Mouse (Mus musculus) neural tube, embryonic 11.5 days (tissue): Measurements from ENCODE around the gene Nckap1. TPM values are rescaled to one million over a fixed set of nuclear protein-coding genes. Genes with fewer than 3 reads are reported as not detected.
"Not testable (repeated sequence)": the region's sequence is repeated elsewhere in the genome, so short reads cannot be mapped to it uniquely, and the experiment has no call there.

Experiments
- ATAC-seq: fragments of 200-750 bp; cut with Nextera tagmentation; 2 replicates; pipeline ENCODE4 v1.8.0; 2017; ENCODE audit warnings: moderate number of reproducible peaks, mild to moderate bottlenecking, moderate TSS enrichment, moderate library complexity; ENCODE audit not compliant: insufficient read depth, low FRiP score, low TSS enrichment
- DNase-seq: peaks from one replicate; pipeline ENCODE4 v3.0.0-alpha.2; 2015; ENCODE audit warnings: low spot score
- H3K27ac ChIP-seq: fragments of 300-500 bp; sonication (generic); 2 replicates; pipeline ENCODE4 v1.5.1; 2014; ENCODE audit warnings: low read depth, mild to moderate bottlenecking, low read length
- H3K27me3 ChIP-seq: fragments of 300-500 bp; sonication (generic); 2 replicates; pipeline ENCODE4 v1.6.1; 2014; ENCODE audit warnings: mild to moderate bottlenecking, low read length, mixed read lengths; ENCODE audit not compliant: control insufficient read depth, insufficient read depth
- H3K36me3 ChIP-seq: fragments of 300-500 bp; sonication (generic); 2 replicates; pipeline ENCODE4 v1.6.1; 2014; ENCODE audit warnings: mild to moderate bottlenecking, low read length, moderate library complexity, mixed read lengths; ENCODE audit not compliant: control insufficient read depth, insufficient read depth
- H3K4me1 ChIP-seq: fragments of 300-500 bp; sonication (generic); 2 replicates; pipeline ENCODE4 v1.6.1; 2014; ENCODE audit warnings: low read length, mixed read lengths; ENCODE audit not compliant: control insufficient read depth, insufficient read depth
- H3K4me2 ChIP-seq: fragments of 300-500 bp; sonication (generic); 2 replicates; pipeline ENCODE4 v1.6.1; 2014; ENCODE audit warnings: low read depth, mild to moderate bottlenecking, moderate library complexity
- H3K4me3 ChIP-seq: fragments of 300-500 bp; sonication (generic); 2 replicates; pipeline ENCODE4 v1.5.1; 2014; ENCODE audit warnings: low read depth, low read length
- H3K9ac ChIP-seq: fragments of 300-500 bp; sonication (generic); 2 replicates; pipeline ENCODE4 v1.6.1; 2014; ENCODE audit warnings: mild to moderate bottlenecking, low read length
- H3K9me3 ChIP-seq: fragments of 300-500 bp; sonication (generic); 2 replicates; pipeline ENCODE4 v1.6.1; 2016; ENCODE audit warnings: low read length; ENCODE audit not compliant: control insufficient read depth
- WGBS: fragments of 180-500 bp; shearing (Covaris S2); extraction: QIAGEN DNeasy Blood & Tissue Kit; methylation state at CpG from one replicate; pipeline ENCODE4 v1.1.7; 2014; 5-methylcytosine and 5-hydroxymethylcytosine counted together
- polyA plus RNA-seq: library from polyadenylated mRNA; unstranded; fragments of >200 nt; fragmentation: Nextera tagmentation; extraction: Ambion mirVana; gene quantifications from 2 replicates; pipeline ENCODE4 v1.2.1, GENCODE M21; 2014

The Nckap1 gene
- polyA plus RNA-seq, 1 experiment from 2014 or later = 73.2 TPM

GRCm38 (mm10) chr2:80542801-80543200 is 38.4 kb downstream of the Nckap1 start:
- no peak overlapping the region for H3K27ac ChIP-seq
- H3K4me2 ChIP-seq = no peak overlapping the region
- no peaks in the 10 kb centered on the region for H3K27me3 ChIP-seq
- DNase-seq = no peak
- H3K4me1 ChIP-seq = no peaks in the 10 kb centered on the region
- no peak overlapping the region for H3K4me3 ChIP-seq
- 94% methylated on average over 5 of the region's 5 CpGs for WGBS
- H3K9ac ChIP-seq = no peak overlapping the region
- no peaks in the 10 kb centered on the region for H3K9me3 ChIP-seq
- peaks cover 3% of the 10 kb centered on the region; the same call in 1 of the 2 replicates for H3K36me3 ChIP-seq
- ATAC-seq = no peak

- Histone ChIP-seq H3K27ac (no peak overlapping the region), H3K36me3 (peaks cover 10% of the 10 kb centered on the region), H3K4me3 (no peak overlapping the region), H3K9me3 (no peaks in the 10 kb centered on the region), H3K27me3 (no peaks in the 10 kb centered on the region), H3K9ac (no peak overlapping the region), H3K4me1 (no peaks in the 10 kb centered on the region), H3K4me2 (no peak overlapping the region)
- WGBS = 62% methylated on average over 3 of the region's 3 CpGs
- DNase-seq (no peak), ATAC-seq (no peak)
These were observed 44.0 kb downstream of the Nckap1 start for GRCm38 (mm10) chr2:80537156-80537555.

DNA sequence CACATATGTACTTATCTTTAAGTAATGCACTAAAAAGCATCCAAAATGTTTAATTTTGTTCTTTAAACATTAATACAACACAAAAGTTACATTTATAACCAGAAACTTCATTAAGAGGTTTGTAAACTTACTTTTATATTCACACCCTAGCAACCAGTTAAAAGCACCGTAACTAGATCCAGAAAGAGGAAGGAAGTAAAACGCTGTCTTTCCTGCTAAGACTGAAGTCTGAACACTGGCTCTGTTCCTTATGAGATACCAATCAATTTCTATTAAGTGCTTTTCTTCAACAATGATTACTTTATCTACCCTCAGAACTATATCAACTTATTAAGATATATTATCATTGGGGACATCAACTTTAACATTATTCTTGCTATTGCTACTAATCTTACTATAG is 44.6 kb downstream of the Nckap1 start:
- no peaks in the 10 kb centered on the region for H3K9me3 ChIP-seq
- WGBS = 97% methylated on average over 2 of the region's 2 CpGs
- no peak for DNase-seq
- no peak overlapping the region for H3K27ac ChIP-seq
- no peak overlapping the region for H3K4me3 ChIP-seq
- no peak overlapping the region for H3K4me2 ChIP-seq
- no peak overlapping the region for H3K9ac ChIP-seq
- no peak for ATAC-seq
- peaks cover 10% of the 10 kb centered on the region for H3K36me3 ChIP-seq
- no peaks in the 10 kb centered on the region for H3K27me3 ChIP-seq
- H3K4me1 ChIP-seq = no peaks in the 10 kb centered on the region

- H3K27me3 ChIP-seq = no peaks in the 10 kb centered on the region
- H3K4me2 ChIP-seq = no peak overlapping the region
- H3K36me3 ChIP-seq = peaks cover 11% of the 10 kb centered on the region
- H3K4me3 ChIP-seq = no peak overlapping the region
- H3K4me1 ChIP-seq = no peaks in the 10 kb centered on the region
- DNase-seq = no peak
- H3K9me3 ChIP-seq = no peaks in the 10 kb centered on the region
- WGBS = 91% methylated on average over 9 of the region's 9 CpGs
- H3K27ac ChIP-seq = no peak overlapping the region
- no peak overlapping the region for H3K9ac ChIP-seq
- no peak for ATAC-seq
These were observed 56.9 kb downstream of the Nckap1 start for GRCm38 (mm10) chr2:80524275-80524674.

DNA sequence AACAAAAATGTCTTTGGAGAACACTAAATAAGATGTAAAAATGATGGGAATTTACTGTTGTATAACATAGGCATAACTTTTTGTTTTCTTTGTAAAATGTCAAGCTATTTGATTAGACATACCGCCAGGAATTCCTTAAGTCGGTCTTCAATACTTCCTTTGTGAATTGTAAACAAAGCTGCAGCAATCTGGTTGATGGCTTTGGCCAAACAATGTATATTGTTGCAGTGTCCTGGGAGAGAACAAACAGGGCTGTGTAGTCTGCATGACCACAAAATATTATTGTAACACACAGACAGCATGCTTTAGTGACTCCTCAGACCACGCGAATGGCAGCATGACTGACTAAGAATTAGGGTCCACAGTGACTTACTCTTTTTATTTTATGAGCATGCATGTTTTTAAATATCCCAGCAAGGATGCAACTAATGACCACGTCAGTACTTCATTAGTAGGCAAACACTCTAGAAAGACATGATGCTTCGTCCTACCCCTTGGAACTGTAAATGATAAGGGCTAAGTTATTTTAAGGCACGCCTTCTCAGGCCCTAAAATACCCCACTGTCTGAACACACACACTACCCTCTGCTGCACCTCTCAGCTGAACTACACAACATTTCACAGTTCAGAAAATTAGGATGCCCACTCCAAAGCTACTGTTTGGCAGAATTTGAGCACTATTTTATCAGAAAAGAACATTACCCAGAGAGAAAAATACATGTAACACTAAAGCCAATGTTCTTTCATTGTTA is 75.0 kb downstream of the Nckap1 start:
- Histone ChIP-seq H3K36me3 (peaks cover 8% of the 10 kb centered on the region; the same call in 1 of the 2 replicates), H3K4me1 (no peaks in the 10 kb centered on the region), H3K4me3 (no peak overlapping the region), H3K27me3 (no peaks in the 10 kb centered on the region), H3K9ac (no peak overlapping the region), H3K27ac (no peak overlapping the region), H3K4me2 (no peak overlapping the region), H3K9me3 (no peaks in the 10 kb centered on the region)
- ATAC-seq (no peak), DNase-seq (no peak)
- WGBS = 77% methylated on average over 7 of the region's 7 CpGs

- Histone ChIP-seq H3K4me1 (no peaks in the 10 kb centered on the region), H3K9ac (no peak overlapping the region), H3K4me2 (no peak overlapping the region), H3K4me3 (no peak overlapping the region), H3K27me3 (no peaks in the 10 kb centered on the region), H3K27ac (no peak overlapping the region), H3K36me3 (peaks cover 2% of the 10 kb centered on the region; the same call in 1 of the 2 replicates), H3K9me3 (no peaks in the 10 kb centered on the region)
- WGBS = 94% methylated on average over 4 of the region's 4 CpGs
- DNase-seq = no peak
- ATAC-seq = no peak
These were observed 79.0 kb downstream of the Nckap1 start for GRCm38 (mm10) chr2:80502132-80502531.

- not testable (repeated sequence) for DNase-seq, H3K9ac ChIP-seq
These were observed 85.9 kb downstream of the Nckap1 start for GRCm38 (mm10) chr2:80495304-80495703.

DNA sequence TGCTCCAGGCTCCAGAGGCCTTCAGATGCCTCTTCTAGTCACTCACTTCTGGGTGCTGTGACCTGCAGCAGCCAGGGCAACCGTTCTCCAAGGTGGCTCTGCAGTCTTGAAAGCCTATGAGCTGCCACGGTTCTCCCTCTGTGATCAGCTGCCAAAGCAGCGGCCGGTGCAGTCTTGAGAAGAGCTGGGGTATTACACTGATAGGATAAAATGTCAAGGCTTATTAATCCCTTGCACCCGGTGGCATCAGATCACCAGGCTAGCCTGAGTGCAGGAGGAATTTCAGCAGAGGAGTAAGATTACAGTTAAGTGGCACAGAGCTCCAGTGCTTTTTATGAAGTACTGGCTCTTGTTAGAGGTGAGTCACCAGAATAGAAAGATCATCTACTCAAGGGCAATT is 94.3 kb downstream of the Nckap1 start:
- no peaks in the 10 kb centered on the region for H3K4me1 ChIP-seq
- no peak overlapping the region for H3K4me3 ChIP-seq
- DNase-seq (no peak), ATAC-seq (no peak)
- WGBS = 82% methylated on average over 5 of the region's 5 CpGs
- H3K9ac ChIP-seq = no peak overlapping the region
- no peaks in the 10 kb centered on the region for H3K36me3 ChIP-seq
- no peak overlapping the region for H3K27ac ChIP-seq
- H3K4me2 ChIP-seq = no peak overlapping the region
- H3K9me3 ChIP-seq = no peaks in the 10 kb centered on the region
- no peaks in the 10 kb centered on the region for H3K27me3 ChIP-seq

More at GRCm38 (mm10) chr2:80495304-80495703, 85.9 kb downstream of the Nckap1 start:
- H3K27me3 ChIP-seq, H3K36me3 ChIP-seq, H3K4me1 ChIP-seq, ATAC-seq, H3K9me3 ChIP-seq, H3K4me3 ChIP-seq, H3K4me2 ChIP-seq, H3K27ac ChIP-seq: not testable (repeated sequence)
- 87% methylated on average over 7 of the region's 7 CpGs for WGBS

DNA sequence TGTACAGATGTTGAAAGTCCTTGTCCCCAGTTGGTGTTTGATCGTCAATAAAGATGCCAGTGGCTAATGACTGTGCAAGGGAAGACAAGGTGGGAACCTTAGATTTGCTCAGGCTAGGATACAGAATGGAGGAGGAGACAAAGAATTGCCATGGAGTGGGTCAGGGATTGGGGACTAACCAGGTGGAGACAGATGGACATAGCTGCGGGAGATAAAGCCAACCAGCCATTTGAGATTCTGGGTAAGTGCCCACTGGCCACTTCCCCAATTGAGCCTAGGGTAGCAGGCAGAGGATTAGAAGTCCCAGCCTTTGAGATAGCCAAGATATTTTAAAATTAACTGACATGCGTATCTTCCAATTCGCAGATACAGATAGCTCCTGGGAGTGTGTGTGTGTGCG is 96.2 kb downstream of the Nckap1 start:
- WGBS = 93% methylated on average over 5 of the region's 5 CpGs
- H3K36me3 ChIP-seq = no peaks in the 10 kb centered on the region
- ATAC-seq (no peak), DNase-seq (no peak)
- no peak overlapping the region for H3K4me3 ChIP-seq
- H3K27ac ChIP-seq = no peak overlapping the region
- no peaks in the 10 kb centered on the region for H3K9me3 ChIP-seq
- no peak overlapping the region for H3K4me2 ChIP-seq
- H3K27me3 ChIP-seq = no peaks in the 10 kb centered on the region
- H3K4me1 ChIP-seq = no peaks in the 10 kb centered on the region
- H3K9ac ChIP-seq = no peak overlapping the region
